Mouse (Mus musculus) myocyte (in vitro differentiated cells): ENCODE measurements around the gene Prkg1. TPM values are rescaled to one million over a fixed set of nuclear protein-coding genes. Genes with fewer than 3 reads are reported as not detected.

Experiments used
- H3K27me3 ChIP-seq: one replicate; pipeline ENCODE4 v1.6.1; 2011; ENCODE audit not compliant: control insufficient read depth, insufficient read depth, insufficient read length
- H3K36me3 ChIP-seq: one replicate; pipeline ENCODE4 v1.6.1; 2011; ENCODE audit not compliant: control insufficient read depth, insufficient read depth
- H3K4me2 ChIP-seq: one replicate; pipeline ENCODE4 v1.6.1; 2011; ENCODE audit warnings: low read depth, control low read depth
- H3K4me3 ChIP-seq: one replicate; pipeline ENCODE4 v1.5.1; 2011; ENCODE audit warnings: mild to moderate bottlenecking, control low read depth, moderate library complexity
- H3K79me2 ChIP-seq: one replicate; pipeline ENCODE4 v1.6.1; 2011; ENCODE audit not compliant: control insufficient read depth, insufficient read depth
- H3ac ChIP-seq: one replicate; pipeline ENCODE4 v1.6.1; 2011; ENCODE audit not compliant: control insufficient read depth, insufficient read length
- CEBPB ChIP-seq: IDR thresholded peaks from 2 replicates; pipeline ENCODE4 v1.6.1; 2011; ENCODE audit warnings: mild to moderate bottlenecking, moderate library complexity; ENCODE audit not compliant: poor library complexity, insufficient read depth, severe bottlenecking
- E2F4 ChIP-seq: IDR thresholded peaks from one replicate; pipeline ENCODE4 v1.6.1; 2011; ENCODE audit warnings: mild to moderate bottlenecking, control low read depth, moderate library complexity; ENCODE audit not compliant: insufficient read depth
- MAX ChIP-seq: IDR thresholded peaks from one replicate; pipeline ENCODE4 v1.6.1; 2011; ENCODE audit warnings: low read depth, mild to moderate bottlenecking, control low read depth
- MYOD1 ChIP-seq, 3 experiments: IDR thresholded peaks; one replicate each; pipeline ENCODE4 v1.6.1; 2011; ENCODE audit warnings: control low read depth in 2 of 3, low read depth in 2 of 3, mild to moderate bottlenecking in 2 of 3, moderate library complexity in 1 of 3; ENCODE audit not compliant: insufficient read length in 2 of 3, control insufficient read depth in 1 of 3
- MYOG ChIP-seq, 3 experiments: IDR thresholded peaks; one replicate each; pipeline ENCODE4 v1.6.1; 2011; ENCODE audit warnings: control low read depth in 2 of 3, low read depth in 2 of 3, mild to moderate bottlenecking in 2 of 3; ENCODE audit not compliant: insufficient read length in 2 of 3, control insufficient read depth in 1 of 3, insufficient read depth in 1 of 3
- POLR2A ChIP-seq: IDR thresholded peaks from one replicate; pipeline ENCODE4 v1.6.1; 2011; ENCODE audit warnings: low read depth, mild to moderate bottlenecking, control low read depth, moderate library complexity; ENCODE audit not compliant: insufficient read length
- POLR2AphosphoS2 ChIP-seq: IDR thresholded peaks from one replicate; pipeline ENCODE4 v1.6.1; 2011; ENCODE audit warnings: low read depth, control low read depth; ENCODE audit not compliant: insufficient read length
- REST ChIP-seq: IDR thresholded peaks from one replicate; pipeline ENCODE4 v1.6.1; 2011; ENCODE audit warnings: mild to moderate bottlenecking, control low read depth, moderate library complexity; ENCODE audit not compliant: insufficient read depth, insufficient read length
- SRF ChIP-seq: IDR thresholded peaks from one replicate; pipeline ENCODE4 v1.6.1; 2011; ENCODE audit warnings: low read depth; ENCODE audit not compliant: control insufficient read depth, insufficient read length
- TCF12 ChIP-seq: IDR thresholded peaks from one replicate; pipeline ENCODE4 v1.6.1; 2011; ENCODE audit warnings: mild to moderate bottlenecking, control low read depth; ENCODE audit not compliant: poor library complexity, insufficient read depth, severe bottlenecking
- TCF3 ChIP-seq: IDR thresholded peaks from one replicate; pipeline ENCODE4 v1.6.1; 2011; ENCODE audit warnings: low read depth, control low read depth; ENCODE audit not compliant: insufficient read length
- USF1 ChIP-seq: IDR thresholded peaks from one replicate; pipeline ENCODE4 v1.6.1; 2011; ENCODE audit warnings: low read depth, mild to moderate bottlenecking, control low read depth, moderate library complexity
- polyA plus RNA-seq: library from polyadenylated mRNA; unstranded; fragments of >200 nt; fragmentation: generic; extraction: Trizol; gene quantifications from one replicate; pipeline ENCODE4 v1.2.1, GENCODE M21; 2012; ENCODE audit warnings: missing spikeins

Prkg1 gene
- polyA plus RNA-seq, 1 experiment = 1.7 TPM

DNA sequence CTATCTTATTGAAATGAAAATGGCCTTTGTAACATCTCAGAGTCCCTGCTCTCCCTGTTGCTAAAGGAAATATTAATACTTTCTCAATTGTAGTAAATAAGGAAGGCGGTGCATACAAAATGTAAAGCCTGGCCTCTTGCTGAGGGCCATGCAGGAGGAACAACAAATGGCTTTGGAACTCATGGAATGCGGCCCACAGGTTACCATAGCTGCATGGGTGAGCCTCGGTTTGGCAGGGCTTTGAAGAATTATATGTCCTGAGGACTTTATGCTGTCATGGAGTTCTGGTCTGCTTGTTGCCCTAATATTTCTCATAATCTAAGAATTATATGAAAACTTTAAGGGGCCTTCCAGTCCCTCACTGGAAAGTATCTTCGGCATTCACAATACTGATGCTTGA, 51.5 kb downstream of the Prkg1 start:
- H3ac ChIP-seq = no peak overlapping the region
- TF ChIP-seq TCF12 (no peak), USF1 (no peak), REST (no peak), POLR2AphosphoS2 (no peak), MAX (no peak), MYOD1 (IDR thresholded peaks at IDR 0.05; ENCODE audit: control insufficient read depth in 1 of 3, insufficient read length in 2 of 3, low read depth in 2 of 3) (no peak)
- H3K4me2 ChIP-seq = no peak overlapping the region
- H3K27me3 ChIP-seq = no peaks in the 10 kb centered on the region
- no peaks in the 10 kb centered on the region for H3K36me3 ChIP-seq
- H3K79me2 ChIP-seq = no peaks in the 10 kb centered on the region
- H3K4me3 ChIP-seq = no peak overlapping the region

GRCm38 (mm10) chr19:31710336-31710735, 54.5 kb downstream of the Prkg1 start:
- no peak overlapping the region for H3K4me2 ChIP-seq
- no peak overlapping the region for H3ac ChIP-seq
- H3K79me2 ChIP-seq = no peaks in the 10 kb centered on the region
- H3K4me3 ChIP-seq = no peak overlapping the region
- TF ChIP-seq MAX = no peak
- TF ChIP-seq SRF = no peak
- no peak for TF ChIP-seq POLR2A
- TF ChIP-seq REST = no peak
- TF ChIP-seq CEBPB = no peak
- TF ChIP-seq E2F4 = no peak
- no peak for TF ChIP-seq POLR2AphosphoS2
- no peak for TF ChIP-seq USF1
- no peak for TF ChIP-seq TCF3
- no peak for TF ChIP-seq MYOG (IDR thresholded peaks at IDR 0.05; ENCODE audit: control insufficient read depth in 1 of 3, insufficient read depth in 1 of 3, insufficient read length in 2 of 3, low read depth in 2 of 3)
- TF ChIP-seq TCF12 = no peak
- no peak for TF ChIP-seq MYOD1 (IDR thresholded peaks at IDR 0.05; ENCODE audit: control insufficient read depth in 1 of 3, insufficient read length in 2 of 3, low read depth in 2 of 3)
- H3K27me3 ChIP-seq = no peaks in the 10 kb centered on the region
- H3K36me3 ChIP-seq = no peaks in the 10 kb centered on the region

GRCm38 (mm10) chr19:31703991-31704390, 60.8 kb downstream of the Prkg1 start:
- Histone ChIP-seq H3K36me3 (no peaks in the 10 kb centered on the region), H3K79me2 (no peaks in the 10 kb centered on the region), H3K27me3 (no peaks in the 10 kb centered on the region), H3K4me3 (no peak overlapping the region), H3K4me2 (no peak overlapping the region), H3ac (no peak overlapping the region)
- TF ChIP-seq TCF12 (no peak), MYOD1 (IDR thresholded peaks at IDR 0.05; ENCODE audit: control insufficient read depth in 1 of 3, insufficient read length in 2 of 3, low read depth in 2 of 3) (no peak), E2F4 (no peak), SRF (no peak), REST (no peak), POLR2AphosphoS2 (no peak), TCF3 (no peak), MYOG (IDR thresholded peaks at IDR 0.05; ENCODE audit: control insufficient read depth in 1 of 3, insufficient read depth in 1 of 3, insufficient read length in 2 of 3, low read depth in 2 of 3) (no peak), USF1 (no peak), POLR2A (no peak), MAX (no peak), CEBPB (no peak)

DNA sequence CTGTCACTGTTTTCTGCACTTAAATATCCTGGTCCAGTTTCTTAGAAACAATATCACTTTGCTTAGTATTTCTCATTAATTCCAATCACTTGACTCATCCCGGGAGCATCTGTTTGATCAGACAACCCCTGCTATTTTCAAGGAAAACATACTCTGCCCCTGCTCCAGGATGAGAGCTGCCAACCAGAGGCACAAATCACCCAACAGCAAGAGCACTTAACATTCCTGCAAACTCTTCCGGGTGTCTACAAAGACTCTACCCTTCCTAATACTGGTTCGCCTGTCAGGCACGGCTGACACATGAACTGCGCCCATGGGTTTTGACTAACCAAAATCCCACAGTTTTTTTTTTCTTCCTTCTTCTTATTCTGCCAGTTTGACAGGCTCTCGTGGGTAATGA, 65.9 kb downstream of the Prkg1 start:
- Histone ChIP-seq H3K4me3 (no peak overlapping the region), H3K79me2 (no peaks in the 10 kb centered on the region), H3ac (no peak overlapping the region), H3K36me3 (no peaks in the 10 kb centered on the region), H3K27me3 (no peaks in the 10 kb centered on the region), H3K4me2 (peak overlapping the region; percentile 6)
- no peak for TF ChIP-seq POLR2A
- no peak for TF ChIP-seq REST
- TF ChIP-seq TCF12 = no peak
- no peak for TF ChIP-seq TCF3
- no peak for TF ChIP-seq SRF
- TF ChIP-seq MYOG (IDR thresholded peaks at IDR 0.05; ENCODE audit: control insufficient read depth in 1 of 3, insufficient read depth in 1 of 3, insufficient read length in 2 of 3, low read depth in 2 of 3) = no peak
- TF ChIP-seq USF1 = no peak
- TF ChIP-seq MAX = no peak
- no peak for TF ChIP-seq POLR2AphosphoS2
- TF ChIP-seq CEBPB = no peak
- no peak for TF ChIP-seq E2F4
- TF ChIP-seq MYOD1 (IDR thresholded peaks at IDR 0.05; ENCODE audit: control insufficient read depth in 1 of 3, insufficient read length in 2 of 3, low read depth in 2 of 3) = no peak

GRCm38 (mm10) chr19:31680821-31681220, 84.0 kb downstream of the Prkg1 start:
- Histone ChIP-seq H3K4me3 (no peak overlapping the region), H3K36me3 (no peaks in the 10 kb centered on the region), H3ac (no peak overlapping the region), H3K79me2 (no peaks in the 10 kb centered on the region), H3K27me3 (no peaks in the 10 kb centered on the region), H3K4me2 (no peak overlapping the region)
- no peak for TF ChIP-seq POLR2A
- no peak for TF ChIP-seq TCF12
- no peak for TF ChIP-seq TCF3
- TF ChIP-seq SRF = no peak
- no peak for TF ChIP-seq E2F4
- TF ChIP-seq CEBPB = no peak
- TF ChIP-seq USF1 = no peak
- TF ChIP-seq POLR2AphosphoS2 = no peak
- TF ChIP-seq MAX = no peak
- TF ChIP-seq MYOG (IDR thresholded peaks at IDR 0.05; ENCODE audit: control insufficient read depth in 1 of 3, insufficient read depth in 1 of 3, insufficient read length in 2 of 3, low read depth in 2 of 3) = no peak
- no peak for TF ChIP-seq REST
- TF ChIP-seq MYOD1 (IDR thresholded peaks at IDR 0.05; ENCODE audit: control insufficient read depth in 1 of 3, insufficient read length in 2 of 3, low read depth in 2 of 3) = no peak
